Mouse (Mus musculus): ENCODE data around the gene Trpv3. TPM values are rescaled to one million over a fixed set of nuclear protein-coding genes. Genes with fewer than 3 reads are reported as not detected.

Trpv3 gene
- polyA plus RNA-seq, 1 experiment from 2014 or later = 0.11 TPM

Other genes starting within 250 kb of the Trpv3 start
- gene Camkk1, start 248.4 kb upstream of the Trpv3 start, polyA plus RNA-seq (2015; fragmentation: Nextera tagmentation; extraction: Ambion mirVana) = 2.7 and 4.0 TPM in 2 replicates
- gene Ncbp3, start 219.6 kb upstream of the Trpv3 start, polyA plus RNA-seq (2015; fragmentation: Nextera tagmentation; extraction: Ambion mirVana) = 9.5 and 10.1 TPM in 2 replicates
- 0.30 and 1.8 TPM in 2 replicates for gene Itgae, start 176.8 kb upstream of the Trpv3 start, polyA plus RNA-seq (2015; fragmentation: Nextera tagmentation; extraction: Ambion mirVana)
- gene Haspin, start 129.1 kb upstream of the Trpv3 start, polyA plus RNA-seq (2015; fragmentation: Nextera tagmentation; extraction: Ambion mirVana) = 10.0 and 11.4 TPM in 2 replicates
- 2.0 TPM in 2 replicates for gene P2rx5, start 107.0 kb upstream of the Trpv3 start, polyA plus RNA-seq (2015; fragmentation: Nextera tagmentation; extraction: Ambion mirVana)
- gene Emc6, start 90.4 kb upstream of the Trpv3 start, polyA plus RNA-seq (2015; fragmentation: Nextera tagmentation; extraction: Ambion mirVana) = 90.7 and 98.9 TPM in 2 replicates
- 222 and 231 TPM in 2 replicates for gene Tax1bp3, start 90.3 kb upstream of the Trpv3 start, polyA plus RNA-seq (2015; fragmentation: Nextera tagmentation; extraction: Ambion mirVana)
- gene Ctns, start 68.3 kb upstream of the Trpv3 start, polyA plus RNA-seq (2015; fragmentation: Nextera tagmentation; extraction: Ambion mirVana) = 12.5 and 13.2 TPM in 2 replicates
- 0.76 and 1.1 TPM in 2 replicates for gene Shpk, start 67.9 kb upstream of the Trpv3 start, polyA plus RNA-seq (2015; fragmentation: Nextera tagmentation; extraction: Ambion mirVana)
- 0.06 and 0.11 TPM in 2 replicates for gene Trpv1, start 33.1 kb upstream of the Trpv3 start, polyA plus RNA-seq (2015; fragmentation: Nextera tagmentation; extraction: Ambion mirVana)
- gene Aspa, start 62.2 kb downstream of the Trpv3 start, polyA plus RNA-seq (2015; fragmentation: Nextera tagmentation; extraction: Ambion mirVana) = 0.29 and 0.72 TPM in 2 replicates
- gene Gm49340, start 62.4 kb downstream of the Trpv3 start, polyA plus RNA-seq (2015; fragmentation: Nextera tagmentation; extraction: Ambion mirVana) = not detected in 2 replicates
- not detected in 2 replicates for gene Spata22, start 62.4 kb downstream of the Trpv3 start, polyA plus RNA-seq (2015; fragmentation: Nextera tagmentation; extraction: Ambion mirVana)
- gene Olfr20, start 83.4 kb downstream of the Trpv3 start, polyA plus RNA-seq (2015; fragmentation: Nextera tagmentation; extraction: Ambion mirVana) = not detected in 2 replicates
- gene Olfr376, start 103.9 kb downstream of the Trpv3 start, polyA plus RNA-seq (2015; fragmentation: Nextera tagmentation; extraction: Ambion mirVana) = not detected in 2 replicates
- gene Olfr1, start 132.2 kb downstream of the Trpv3 start, polyA plus RNA-seq (2015; fragmentation: Nextera tagmentation; extraction: Ambion mirVana) = not detected in 2 replicates
- gene Olfr378, start 161.1 kb downstream of the Trpv3 start, polyA plus RNA-seq (2015; fragmentation: Nextera tagmentation; extraction: Ambion mirVana) = not detected in 2 replicates
- not detected in 2 replicates for gene Olfr380, start 190.1 kb downstream of the Trpv3 start, polyA plus RNA-seq (2015; fragmentation: Nextera tagmentation; extraction: Ambion mirVana)
- not detected in 2 replicates for gene Olfr381, start 224.2 kb downstream of the Trpv3 start, polyA plus RNA-seq (2015; fragmentation: Nextera tagmentation; extraction: Ambion mirVana)
- not detected in 2 replicates for gene Olfr382, start 249.8 kb downstream of the Trpv3 start, polyA plus RNA-seq (2015; fragmentation: Nextera tagmentation; extraction: Ambion mirVana)